Mouse (Mus musculus) heart, adult 18-20 months (tissue): ENCODE data around the gene Dpm3. TPM values are rescaled to one million over a fixed set of nuclear protein-coding genes. Genes with fewer than 3 reads are reported as not detected.

Experiments used
- DNase-seq, 2 experiments: peaks; one replicate each; pipeline ENCODE4 v3.0.0; 2021 to 2022; ENCODE audit warnings: mixed read lengths in 1 of 2
- microRNA-seq, 2 experiments: library from miRNA; unstranded; fragments of <30 nt; microRNA quantifications; one replicate each; pipeline ENCODE4 v1.2.0; 2022
- total RNA-seq, 2 experiments: library from RNA; stranded (reverse); gene quantifications; 2 replicates each; pipeline ENCODE4 v1.2.3; 2021

The Dpm3 gene
- total RNA-seq, 2 experiments from 2014 or later, result 54.1 to 54.7 TPM

DNA sequence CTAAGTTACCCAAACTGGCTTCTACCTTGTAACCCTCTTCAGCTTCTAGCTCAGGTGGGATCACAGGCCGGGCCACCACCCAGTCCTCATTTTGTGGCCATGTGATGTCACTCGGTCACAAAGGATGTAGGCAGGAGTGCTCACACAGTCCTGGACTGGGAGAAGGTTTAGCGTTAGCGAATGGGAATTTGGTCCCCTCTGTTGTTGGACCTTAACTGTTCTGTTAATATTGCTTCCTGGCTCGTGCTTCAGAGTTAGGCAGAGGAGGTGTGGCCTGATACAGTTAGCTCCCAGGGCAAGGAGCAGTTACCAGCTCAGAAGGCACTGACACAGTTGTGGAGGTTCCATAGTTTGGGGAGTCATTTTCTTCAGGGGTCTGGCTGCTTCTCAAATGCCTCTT, 35.0 kb downstream of the Dpm3 start:
- no peak for DNase-seq

DNA sequence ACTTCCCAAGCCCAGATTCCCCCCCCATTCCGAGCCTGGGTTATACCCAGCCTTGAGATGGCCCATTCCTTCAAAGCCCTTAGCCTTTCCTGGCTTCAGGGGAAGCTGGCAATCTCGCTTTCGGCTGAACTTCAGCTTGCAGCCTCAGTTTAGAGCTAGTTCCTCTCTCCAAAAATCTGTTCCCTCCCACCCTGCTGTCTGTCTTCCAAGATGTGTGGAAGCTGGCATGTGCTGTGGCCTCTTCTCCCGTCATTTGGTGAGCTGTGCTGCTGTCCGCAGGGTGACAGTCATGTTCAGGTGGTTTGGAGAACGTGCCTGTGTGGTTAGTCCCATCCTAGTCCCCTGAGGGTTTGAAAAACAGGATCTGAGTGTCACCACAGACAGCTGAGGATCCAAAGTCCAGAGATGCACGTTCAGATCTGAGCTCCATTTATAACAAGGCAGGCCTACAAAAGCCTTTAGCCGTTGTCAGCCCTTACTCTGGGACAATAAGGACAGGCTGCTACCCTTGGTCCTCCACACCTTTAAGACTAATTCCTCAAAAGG, 36.6 kb downstream of the Dpm3 start:
- DNase-seq, result no peak

DNA sequence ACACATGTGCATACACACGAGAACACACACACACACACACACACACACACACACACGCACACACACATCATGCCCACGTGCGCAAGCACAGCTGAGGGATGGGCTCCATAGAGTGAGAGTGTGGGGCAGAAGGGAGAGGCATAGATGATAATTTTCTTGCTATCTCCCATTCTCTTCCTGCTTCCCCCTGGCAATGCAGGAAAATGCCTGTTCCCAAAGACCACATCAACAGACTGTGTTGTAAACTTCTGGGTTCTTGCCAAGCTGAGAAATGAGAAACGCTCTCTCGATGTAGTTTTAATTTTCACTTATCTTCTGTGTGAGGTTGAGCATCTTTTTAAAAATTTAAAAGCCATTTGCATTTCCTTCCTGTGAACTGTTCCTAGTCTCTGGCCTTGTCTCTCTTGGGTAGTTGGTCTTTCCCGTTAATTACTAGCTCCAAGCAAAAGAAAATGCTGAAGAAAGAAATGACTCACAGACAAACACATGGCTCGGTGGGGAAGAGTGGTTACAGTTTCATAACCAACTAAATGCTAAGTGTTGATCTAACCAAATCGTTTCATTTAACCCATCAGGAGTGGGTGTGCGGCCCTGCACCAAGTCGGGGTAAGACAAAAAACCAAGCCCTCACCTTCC, 37.7 kb downstream of the Dpm3 start:
- no peak for DNase-seq

DNA sequence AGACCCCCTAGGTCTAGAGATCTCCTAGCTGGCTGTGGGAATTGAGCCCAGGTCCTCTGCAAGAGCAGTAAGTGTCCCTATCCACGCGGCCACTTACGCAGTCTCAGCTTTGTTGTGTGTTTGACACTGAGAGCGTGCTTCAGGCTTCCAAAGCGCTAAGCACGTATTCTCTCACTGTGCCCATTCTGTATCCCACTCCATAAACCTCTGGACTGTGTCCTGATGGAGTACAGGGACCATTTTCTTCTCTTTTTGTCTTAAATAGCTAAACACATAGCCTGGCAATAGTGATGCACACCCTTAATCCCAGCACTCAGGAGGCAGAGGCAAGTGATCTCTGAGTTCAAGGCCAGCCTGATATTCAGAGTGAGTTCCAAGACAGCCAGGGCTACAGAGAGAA, 39.8 kb downstream of the Dpm3 start:
- DNase-seq, result no peak

DNA sequence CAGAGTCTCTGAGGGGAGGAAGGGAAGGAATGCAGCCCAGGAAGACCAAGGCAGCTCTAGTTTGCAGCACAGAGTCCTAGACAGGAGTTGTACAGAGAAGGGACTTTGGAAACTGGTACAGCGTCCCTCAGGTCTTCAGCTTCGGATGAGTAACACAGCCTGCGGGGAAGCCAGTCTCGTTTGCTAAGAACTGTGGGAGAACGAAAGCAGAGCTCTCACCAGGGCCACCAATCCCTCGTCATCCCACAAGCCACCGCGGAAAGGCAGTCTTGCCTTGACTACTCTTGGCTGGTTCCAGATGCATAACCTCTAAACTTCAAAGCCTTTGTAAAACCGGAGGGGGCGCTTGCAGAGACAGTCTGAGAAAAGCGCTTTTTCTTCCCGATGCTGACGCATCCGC, 40.3 kb downstream of the Dpm3 start:
- peak in 1 of 2 experiments; percentile 48 for DNase-seq

DNA sequence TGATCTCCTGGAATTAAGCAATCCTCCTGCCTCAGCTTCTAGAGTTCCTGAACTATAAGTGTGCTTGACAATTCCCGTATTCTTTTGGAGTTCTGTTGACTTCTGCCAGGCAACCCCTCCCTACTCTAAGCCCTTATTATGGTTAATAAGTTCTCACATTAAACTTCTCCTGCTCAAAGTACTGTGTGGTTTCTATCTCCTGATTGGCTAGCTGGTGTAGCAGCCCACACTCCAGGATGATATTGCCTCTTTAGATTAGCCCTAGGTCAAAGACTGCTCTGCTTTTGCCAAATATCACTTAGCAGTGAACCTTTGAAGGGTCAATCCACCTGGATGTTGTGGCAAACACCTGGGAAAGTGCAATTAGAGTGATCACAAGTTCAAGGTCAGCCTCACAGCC, 40.9 kb downstream of the Dpm3 start:
- DNase-seq, result no peak

DNA sequence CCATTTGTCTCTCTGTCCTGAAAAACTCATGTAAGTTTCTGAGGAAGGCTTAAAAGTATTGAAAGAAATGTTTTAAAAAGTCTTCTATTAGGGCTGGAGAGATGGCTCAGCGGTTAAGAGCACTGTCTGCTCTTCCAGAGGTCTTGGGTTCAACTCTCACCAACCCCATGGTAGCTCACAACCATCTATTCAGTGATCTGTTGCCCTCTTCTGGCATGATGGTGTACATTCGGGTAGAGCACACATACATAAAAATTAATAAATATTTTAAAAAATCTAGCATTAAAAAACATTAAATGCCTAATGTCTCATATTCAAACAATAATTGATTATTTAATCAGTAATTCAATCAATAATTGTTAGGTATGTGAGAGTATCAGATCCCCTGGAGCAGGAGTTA, 41.4 kb downstream of the Dpm3 start:
- no peak for DNase-seq

DNA sequence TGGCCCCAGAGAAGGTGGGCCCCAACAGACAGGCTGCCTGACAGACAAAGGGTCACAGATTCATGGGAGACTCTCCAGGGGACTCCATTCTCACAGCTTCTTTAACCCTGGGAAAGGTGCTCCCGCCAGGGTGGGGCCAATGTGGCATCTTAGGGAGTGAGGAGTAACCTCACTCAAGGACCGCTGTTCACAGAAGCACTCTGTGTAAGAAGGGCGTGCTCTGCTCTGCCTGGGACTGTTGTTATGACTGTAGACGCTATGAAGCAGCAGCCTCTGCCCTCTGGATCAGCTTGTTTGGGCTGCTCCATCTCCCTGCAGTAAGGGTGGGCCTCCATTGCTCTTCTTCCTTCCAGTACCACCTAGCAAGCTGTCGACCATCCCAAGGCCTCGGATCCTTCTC, 45.3 kb downstream of the Dpm3 start:
- DNase-seq, result no peak

DNA sequence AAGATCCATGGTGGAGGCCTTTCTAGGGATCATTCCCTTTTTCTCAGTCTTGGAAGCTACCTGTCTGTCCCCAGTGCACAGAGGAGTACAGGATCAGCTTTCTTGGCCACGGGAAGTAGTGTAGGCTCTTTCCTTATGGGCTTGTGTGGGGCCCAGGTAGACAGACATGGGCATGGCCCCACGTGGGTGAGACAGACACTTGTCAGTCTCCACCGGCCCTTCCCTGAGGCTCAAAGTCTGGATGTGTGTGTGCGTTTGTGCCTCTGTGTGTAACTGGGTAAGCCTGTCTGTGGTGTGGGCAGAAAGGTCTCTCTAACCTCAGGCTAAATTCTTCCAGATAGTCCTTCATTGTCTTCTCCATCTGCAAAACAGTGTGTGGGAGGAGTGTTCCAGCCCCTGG, 45.9 kb downstream of the Dpm3 start:
- no peak for DNase-seq

DNA sequence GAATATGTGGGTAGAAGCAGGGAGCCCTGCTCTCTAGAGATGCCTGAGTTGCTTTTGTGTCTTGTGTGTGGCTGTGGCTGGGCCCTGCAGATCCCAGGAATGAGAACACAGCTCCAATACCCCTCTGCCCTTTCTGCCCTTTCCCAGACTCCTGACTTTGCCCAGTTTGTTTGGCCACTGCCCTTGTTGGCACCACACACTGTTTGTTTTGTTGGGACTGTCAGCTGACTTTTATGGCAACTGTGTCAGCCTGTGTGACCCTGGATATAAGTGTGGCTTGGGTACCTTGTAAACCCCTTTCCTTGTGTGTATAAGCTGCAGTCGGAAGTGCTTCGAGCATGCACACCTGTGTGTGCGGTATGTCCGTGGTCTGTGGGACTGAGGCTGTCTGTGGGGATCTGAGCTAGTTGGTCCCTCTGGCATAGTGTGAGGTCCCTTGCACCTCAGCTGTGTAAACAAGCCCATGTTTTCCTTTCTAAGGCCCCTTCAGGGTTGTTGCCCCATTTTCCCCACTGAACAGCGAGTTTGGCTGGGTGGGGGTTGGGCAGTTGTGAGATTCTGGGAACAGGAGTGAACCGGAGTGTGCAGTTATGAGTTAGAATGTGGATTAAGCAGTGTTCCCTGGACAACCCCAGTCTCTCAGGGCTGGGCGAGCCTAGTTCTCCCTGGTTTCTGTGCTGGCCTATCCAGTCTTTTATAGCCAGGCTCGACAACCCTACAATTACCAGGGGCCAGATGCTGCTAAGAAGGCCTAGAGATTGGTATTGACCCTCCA, 46.6 kb downstream of the Dpm3 start:
- no peak for DNase-seq

DNA sequence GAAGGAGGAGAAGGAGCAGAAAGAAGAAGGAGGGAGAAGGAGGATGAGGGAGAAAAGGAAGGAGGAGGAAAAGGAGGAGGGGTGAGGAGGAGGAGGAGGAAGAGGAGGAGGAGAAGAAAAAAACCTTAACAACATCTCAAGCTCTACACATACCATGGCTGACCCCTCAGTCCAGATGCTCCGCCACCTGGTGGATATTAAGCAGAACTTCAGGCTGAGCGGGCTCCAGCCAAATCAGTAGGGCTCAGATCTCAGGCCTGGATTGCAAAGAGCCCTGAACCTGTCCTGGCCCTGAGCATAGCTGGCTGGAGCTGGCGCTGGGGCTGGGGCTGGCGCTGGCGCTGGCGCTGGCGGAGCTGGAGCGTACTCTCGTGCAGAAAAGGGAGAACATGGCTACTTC, 48.9 kb downstream of the Dpm3 start:
- DNase-seq, result peak; percentile 66 to 80

DNA sequence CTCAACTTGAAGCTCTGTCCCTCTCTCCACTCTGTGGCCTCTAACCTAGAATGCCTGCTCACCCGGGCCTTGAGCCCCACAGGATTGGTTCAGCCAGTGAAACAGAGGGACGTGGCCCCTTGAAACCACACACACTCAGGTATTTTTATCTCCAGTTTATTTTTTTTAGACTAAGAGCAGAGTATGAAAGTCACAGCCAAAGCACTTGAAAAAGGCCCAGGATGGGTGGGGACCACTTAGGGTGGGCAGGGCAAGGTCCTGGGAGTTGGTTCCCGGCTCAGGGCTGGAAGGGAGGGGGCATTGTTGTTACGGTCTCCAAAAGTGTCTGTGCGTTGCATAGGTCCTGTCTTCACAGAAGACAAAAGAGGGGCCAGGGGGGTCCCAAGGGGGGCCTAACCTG, 55.2 kb downstream of the Dpm3 start:
- no peak for DNase-seq

DNA sequence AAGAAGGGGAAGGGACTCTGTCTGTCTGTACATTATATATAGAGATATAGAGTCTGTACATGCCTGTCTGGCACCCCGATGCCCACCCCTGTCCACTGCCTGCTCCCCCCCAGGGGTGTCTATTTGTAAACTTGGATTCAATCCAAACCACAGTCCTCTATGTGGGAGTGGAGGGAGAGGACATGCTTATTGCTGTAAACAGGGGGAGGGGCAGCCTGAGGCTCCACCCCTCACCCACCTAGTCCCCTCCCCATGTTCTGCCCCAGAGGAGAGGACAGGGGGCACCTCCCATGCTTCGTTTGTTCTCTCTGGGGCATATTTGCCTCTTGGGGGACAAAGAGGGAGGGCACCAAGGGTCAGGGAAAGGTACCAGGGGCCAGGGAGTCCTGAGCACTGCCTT, 55.6 kb downstream of the Dpm3 start:
- DNase-seq, result no peak

DNA sequence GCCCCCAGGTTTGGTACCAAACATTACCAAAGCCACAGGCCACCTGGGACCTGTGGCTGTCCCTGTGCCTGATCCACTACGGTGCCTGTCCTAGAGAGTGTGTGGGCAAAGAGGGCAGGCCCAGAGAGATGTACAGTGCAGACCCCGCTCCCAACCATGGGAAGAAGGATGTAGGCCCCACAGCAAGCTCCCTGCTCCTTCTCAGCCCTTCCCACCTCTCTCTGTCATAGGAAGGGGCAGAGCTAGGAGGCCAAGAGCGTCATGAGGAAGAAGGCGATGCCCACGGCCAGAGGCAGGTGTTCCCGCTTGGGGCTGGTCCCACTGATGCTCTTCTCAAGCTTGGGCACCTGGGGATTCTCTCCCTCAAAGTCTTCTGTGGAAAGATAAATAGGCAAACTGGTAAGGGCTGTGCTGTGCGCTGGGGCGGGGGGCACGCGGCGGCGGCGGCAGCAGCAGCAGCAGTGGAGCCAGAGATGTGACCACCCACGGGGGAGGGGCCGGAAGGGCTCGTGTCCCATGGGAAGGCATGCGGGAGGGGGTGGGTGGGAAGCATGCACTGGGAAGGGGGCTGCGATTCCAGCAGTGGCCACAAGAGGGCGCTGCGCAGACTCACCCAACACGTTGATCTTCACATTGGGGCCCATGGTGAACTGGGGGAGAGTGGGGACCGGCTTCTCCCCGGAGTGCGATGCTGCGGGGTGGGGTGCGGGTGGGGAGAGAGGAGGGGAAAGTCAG, 56.2 kb downstream of the Dpm3 start:
- peak; percentile 74 to 87 for DNase-seq

DNA sequence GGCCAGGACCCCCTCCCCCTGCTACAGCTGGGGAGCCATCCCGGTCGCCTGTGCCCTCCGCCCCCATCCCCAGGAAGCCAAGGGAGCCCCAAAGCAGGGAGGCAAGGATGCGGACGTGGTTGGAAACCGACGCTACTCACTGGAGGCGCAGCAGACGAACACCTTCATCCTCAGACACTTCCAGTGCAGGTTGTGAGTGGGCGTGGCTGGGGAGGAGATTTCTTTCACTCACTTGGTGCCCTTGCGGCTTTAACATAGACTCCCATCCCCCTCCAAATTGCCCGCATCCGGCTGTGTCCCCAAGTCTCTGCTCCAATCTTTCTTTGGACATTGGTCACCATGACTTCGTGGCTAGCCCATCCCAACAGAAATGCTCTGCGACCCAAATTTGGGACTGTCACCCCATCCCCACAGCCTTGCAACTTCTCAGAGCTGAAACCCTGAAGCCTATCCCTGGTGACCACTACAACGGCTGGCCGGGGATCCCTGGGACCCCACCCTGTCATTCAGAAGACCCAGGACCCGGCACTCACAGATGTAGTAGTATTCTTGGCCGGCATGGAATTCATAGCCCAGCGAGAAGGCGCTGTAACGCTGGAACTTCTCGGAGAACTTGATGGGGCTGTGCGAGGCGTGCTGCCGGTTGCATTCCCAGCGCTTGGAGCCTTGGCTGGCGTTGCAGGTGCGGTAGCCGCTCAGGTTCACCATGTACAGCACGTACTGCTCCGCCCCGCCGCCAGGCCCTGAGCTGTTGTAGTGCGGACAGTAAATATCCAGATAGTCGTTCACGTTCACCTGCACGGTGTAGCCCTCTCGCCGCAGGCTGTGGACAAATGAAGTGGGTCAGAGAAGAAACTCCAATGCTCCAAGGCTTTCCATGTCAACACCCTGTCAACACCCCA, 57.0 kb downstream of the Dpm3 start:
- DNase-seq, result peak in 1 of 2 experiments; percentile 42

Small RNA genes within 50 kb of the gene (microRNA-seq; reads per million reads assigned to microRNA genes)
- gene Mir92b, result 62.4 to 75.1 reads per million in 2 experiments

Other genes with a start within 250 kb of the Dpm3 start
- gene Rusc1, start 166.0 kb upstream of the Dpm3 start, total RNA-seq, result 10 to 100 TPM; 25.9 to 30.0 TPM
- gene Gm43738, start 158.3 kb upstream of the Dpm3 start, total RNA-seq, result not detected
- 10 to 100 TPM; 24.2 to 25.6 TPM for gene Fdps, start 157.4 kb upstream of the Dpm3 start, total RNA-seq
- gene Pklr, start 123.2 kb upstream of the Dpm3 start, total RNA-seq, result not detected
- gene Hcn3, start 99.2 kb upstream of the Dpm3 start, total RNA-seq, result under 1 TPM; 0.30 to 0.62 TPM
- 10 to 100 TPM; 14.3 to 17.8 TPM for gene Clk2, start 94.6 kb upstream of the Dpm3 start, total RNA-seq
- gene Scamp3, start 81.9 kb upstream of the Dpm3 start, total RNA-seq, result 10 to 100 TPM; 46.2 to 50.2 TPM
- gene Fam189b, start 76.2 kb upstream of the Dpm3 start, total RNA-seq, result 1 to 10 TPM; 3.7 to 4.7 TPM
- gene Gba, start 56.4 kb upstream of the Dpm3 start, total RNA-seq, result 10 to 100 TPM; 18.3 to 19.6 TPM
- 1 to 10 TPM; 2.8 to 5.8 TPM for gene Thbs3, start 44.2 kb upstream of the Dpm3 start, total RNA-seq
- 10 to 100 TPM; 60.3 to 61.5 TPM for gene Mtx1, start 32.3 kb upstream of the Dpm3 start, total RNA-seq
- gene Muc1, start 30.3 kb upstream of the Dpm3 start, total RNA-seq, result 1 to 10 TPM in 1 of 2 experiments, under 1 TPM in 1; 0.40 to 2.1 TPM
- gene Krtcap2, start 13.4 kb upstream of the Dpm3 start, total RNA-seq, result 10 to 100 TPM; 64.8 to 89.2 TPM
- gene Trim46, start 13.0 kb upstream of the Dpm3 start, total RNA-seq, result under 1 TPM; 0.37 to 0.98 TPM
- 10 to 100 TPM; 15.6 to 21.6 TPM for gene Slc50a1, start 11.2 kb downstream of the Dpm3 start, total RNA-seq
- gene Efna1, start 21.8 kb downstream of the Dpm3 start, total RNA-seq, result 10 to 100 TPM; 22.5 to 23.8 TPM
- gene Efna3, start 63.6 kb downstream of the Dpm3 start, total RNA-seq, result not detected
- under 1 TPM in 1 of 2 experiments, not detected in 1; 0.28 TPM for gene Efna4, start 78.7 kb downstream of the Dpm3 start, total RNA-seq
- 10 to 100 TPM; 45.5 to 47.0 TPM for gene Adam15, start 90.6 kb downstream of the Dpm3 start, total RNA-seq
- gene Dcst2, start 102.6 kb downstream of the Dpm3 start, total RNA-seq, result not detected
- not detected for gene Dcst1, start 105.9 kb downstream of the Dpm3 start, total RNA-seq
- 10 to 100 TPM; 21.3 to 23.3 TPM for gene Zbtb7b, start 135.4 kb downstream of the Dpm3 start, total RNA-seq
- gene Lenep, start 143.4 kb downstream of the Dpm3 start, total RNA-seq, result 1 to 10 TPM in 1 of 2 experiments, not detected in 1; 1.0 TPM
- gene Flad1, start 152.5 kb downstream of the Dpm3 start, total RNA-seq, result 10 to 100 TPM; 59.5 to 63.8 TPM
- gene Cks1b, start 159.0 kb downstream of the Dpm3 start, total RNA-seq, result 1 to 10 TPM; 4.6 to 4.8 TPM
- 10 to 100 TPM; 33.2 to 36.1 TPM for gene Shc1, start 159.1 kb downstream of the Dpm3 start, total RNA-seq
- 10 to 100 TPM; 15.3 to 17.0 TPM for gene Pygo2, start 170.9 kb downstream of the Dpm3 start, total RNA-seq
- gene Pbxip1, start 177.3 kb downstream of the Dpm3 start, total RNA-seq, result 10 to 100 TPM; 70.0 to 76.0 TPM
- 1 to 10 TPM; 8.4 to 8.8 TPM for gene Pmvk, start 195.2 kb downstream of the Dpm3 start, total RNA-seq